Mouse (Mus musculus) telencephalon, adult 2 months (tissue): ENCODE data around the gene Ccnd3.
"Not testable (repeated sequence)": the region's sequence is repeated elsewhere in the genome, so short reads cannot be mapped to it uniquely, and the experiment has no call there.

Experiments used
- DNase-seq: peaks from one replicate; pipeline ENCODE4 v3.0.0-alpha.2; 2011; ENCODE audit warnings: low read depth, low spot score

Ccnd3 gene

DNA sequence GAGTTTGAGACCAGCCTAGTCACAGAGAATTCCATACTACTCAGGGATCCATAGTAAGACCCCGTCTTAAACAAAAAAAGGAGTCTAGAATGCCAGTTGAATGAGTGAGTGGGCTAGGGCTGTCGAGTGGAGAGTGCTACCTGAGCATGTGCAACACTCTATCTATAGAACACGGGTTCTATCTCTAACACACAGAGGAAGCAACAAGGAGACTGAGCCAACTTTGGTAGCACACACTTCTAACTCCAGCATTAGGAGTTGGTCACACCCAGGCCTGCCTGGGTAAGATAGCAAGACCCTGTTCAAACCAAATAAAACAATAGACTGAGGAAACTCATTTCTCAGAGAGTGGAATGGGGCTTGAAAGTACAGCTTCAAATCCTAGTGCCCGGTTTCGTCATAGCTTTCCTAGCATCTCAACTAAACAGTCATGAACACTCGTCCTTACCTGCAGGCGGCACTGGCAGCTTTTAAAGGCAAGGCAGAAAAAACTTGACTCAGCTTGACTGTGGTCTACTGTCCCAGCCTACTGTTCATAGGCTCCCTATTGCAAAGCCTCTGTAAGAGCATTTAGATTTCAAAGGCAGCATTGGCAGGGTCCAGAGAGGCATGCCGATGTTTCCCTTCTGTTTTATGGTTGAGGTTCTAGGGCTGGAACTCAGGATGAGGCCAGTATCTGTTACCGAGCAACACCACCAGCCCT, 112.9 kb downstream of the Ccnd3 start:
- DNase-seq = no peak

- no peak for DNase-seq
Measured at GRCm38 (mm10) chr17:47618556-47619311, 113.9 kb downstream of the Ccnd3 start.

- DNase-seq = no peak
Measured at GRCm38 (mm10) chr17:47622912-47623554, 118.2 kb downstream of the Ccnd3 start.

DNA sequence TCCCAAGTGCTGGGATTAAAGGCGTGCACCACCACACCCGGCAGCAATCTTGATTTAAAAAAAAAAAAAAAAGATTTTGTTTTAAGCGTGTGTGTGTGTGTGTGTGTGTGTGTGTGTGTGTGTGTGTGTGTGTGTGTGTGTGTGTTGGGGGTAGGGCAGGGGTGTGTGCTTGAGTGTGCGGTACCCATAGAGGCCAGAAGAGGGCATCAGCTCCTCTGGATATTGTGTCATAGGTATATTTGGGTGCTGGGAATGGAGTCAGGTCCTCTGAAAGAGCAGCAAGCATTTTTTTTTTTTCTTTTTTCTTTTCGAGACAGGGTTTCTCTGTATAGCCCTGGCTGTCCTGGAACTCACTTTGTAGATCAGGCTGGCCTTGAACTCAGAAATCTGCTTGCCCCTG, 119.7 kb downstream of the Ccnd3 start:
- not testable (repeated sequence) for DNase-seq

GRCm38 (mm10) chr17:47625088-47625487, 120.2 kb downstream of the Ccnd3 start:
- no peak for DNase-seq

DNA sequence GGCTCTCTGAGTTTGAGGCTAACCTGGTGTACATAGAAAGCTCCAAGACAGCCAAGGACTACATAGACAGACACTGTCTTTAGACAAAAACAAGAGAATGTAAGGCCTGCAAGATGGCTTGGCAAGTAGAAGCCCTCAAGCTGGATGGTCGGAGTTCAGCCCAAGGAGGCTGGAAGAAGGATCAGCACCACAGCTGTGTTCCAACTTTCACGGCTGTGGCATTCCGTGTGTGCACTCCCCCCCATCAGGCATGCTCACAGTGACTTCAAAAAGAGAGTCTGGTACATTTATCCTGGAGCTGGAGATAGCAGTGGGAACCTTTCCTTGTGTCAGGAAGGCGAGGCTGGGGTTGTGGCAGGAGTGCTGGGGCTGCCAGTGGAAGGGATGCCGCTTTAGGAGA, 121.2 kb downstream of the Ccnd3 start:
- DNase-seq = no peak

- DNase-seq = no peak
Measured at GRCm38 (mm10) chr17:47627791-47628190, 122.9 kb downstream of the Ccnd3 start.

GRCm38 (mm10) chr17:47628851-47629676, 124.2 kb downstream of the Ccnd3 start:
- DNase-seq = peak; percentile 82

GRCm38 (mm10) chr17:47629717-47630677, 125.1 kb downstream of the Ccnd3 start:
- no peak for DNase-seq

DNA sequence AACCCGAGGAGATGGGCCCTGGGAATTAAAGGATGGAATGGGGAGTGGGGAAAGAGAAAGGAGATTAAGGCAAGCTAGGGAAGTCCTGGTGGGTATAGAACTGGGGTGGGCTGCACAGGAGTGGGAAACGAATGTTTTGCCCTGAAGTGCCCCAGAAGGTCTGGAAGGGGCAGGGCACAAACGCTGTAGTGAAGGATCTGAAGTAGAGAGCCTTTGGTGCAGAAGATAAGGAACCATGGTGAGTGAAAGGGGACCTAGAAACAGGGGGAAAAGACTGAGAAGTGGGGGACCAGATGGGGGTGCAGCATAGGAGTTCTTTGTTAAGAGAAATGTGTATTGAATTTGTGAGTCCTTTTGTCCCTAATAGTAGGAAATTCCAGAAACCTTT, 125.8 kb downstream of the Ccnd3 start, which contains the start of gene Usp49:
Gene Usp49, plus strand, starts transcription at position 13 of the 388 bp plus-strand sequence.
- no peak for DNase-seq

GRCm38 (mm10) chr17:47632181-47632840, 127.5 kb downstream of the Ccnd3 start:
- no peak for DNase-seq

DNA sequence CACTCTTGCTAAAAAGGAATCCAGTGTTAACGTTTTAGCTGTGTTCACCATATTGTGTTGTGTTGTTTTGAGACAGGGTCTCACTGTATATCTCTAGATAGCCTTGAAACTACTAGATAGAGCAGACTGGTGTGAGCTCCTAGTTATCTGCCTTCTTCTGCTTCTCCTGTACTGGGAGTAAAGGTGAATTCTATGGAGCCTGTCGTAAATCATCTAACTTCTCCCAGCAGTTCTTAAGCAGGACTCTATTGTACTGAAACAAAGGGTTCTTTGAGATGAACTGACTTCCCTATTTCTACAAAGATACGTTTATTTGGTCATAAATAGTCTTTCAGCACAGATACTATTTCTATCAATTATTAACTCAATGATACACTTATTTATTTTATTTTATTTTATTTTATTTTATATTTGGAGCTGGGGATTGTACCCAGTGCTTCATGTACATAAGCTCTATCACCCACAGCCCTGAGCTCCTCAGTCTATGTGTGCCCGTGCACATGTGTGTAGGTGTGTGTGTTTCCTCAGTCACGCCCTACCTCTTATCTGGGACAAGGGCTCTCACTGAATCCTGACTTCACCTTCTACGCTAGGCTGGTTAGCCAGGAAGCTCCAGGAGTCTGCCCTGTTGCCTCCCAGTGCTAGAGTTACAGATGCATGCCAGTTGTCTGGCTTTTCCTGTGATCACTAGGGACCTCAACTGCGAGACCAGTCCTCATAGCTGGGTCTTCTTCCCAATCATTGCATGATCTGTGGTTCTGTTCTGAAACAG, 129.3 kb downstream of the Ccnd3 start:
- no peak for DNase-seq

- DNase-seq = no peak
Measured at GRCm38 (mm10) chr17:47642992-47643391, 138.1 kb downstream of the Ccnd3 start.

- DNase-seq = no peak
Measured at GRCm38 (mm10) chr17:47646683-47647082, 141.8 kb downstream of the Ccnd3 start.

DNA sequence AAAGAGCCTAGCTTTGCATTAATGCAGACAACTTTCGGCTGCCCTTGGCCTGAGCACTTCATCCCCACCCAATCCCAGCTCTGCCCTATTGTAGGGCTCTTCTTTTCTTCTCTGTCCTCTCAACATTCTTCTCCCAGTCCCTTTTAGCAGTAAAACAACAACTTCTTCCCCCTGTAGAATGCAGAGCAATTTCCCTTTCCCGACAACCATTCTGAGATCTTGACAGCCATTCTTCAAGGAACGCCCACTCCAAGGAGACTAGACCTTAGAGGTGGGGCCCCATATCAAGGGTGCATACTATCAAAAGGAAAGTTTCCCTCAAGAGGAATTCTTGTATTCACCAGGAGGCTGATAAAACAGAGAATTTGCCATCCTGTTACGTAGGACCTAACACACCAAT, 144.1 kb downstream of the Ccnd3 start:
- no peak for DNase-seq
